Mouse (Mus musculus): ENCODE measurements at regions not wholly inside any gene's neighbourhood (a gene's known extent, or its start where the extent isn't known, plus 50 kb on each side); places are given as distances from the start of the nearest gene placed in this dataset.

- no peak for ATAC-seq (replicated peaks; ENCODE audit: low FRiP score, low TSS enrichment, poor library complexity, severe bottlenecking)
Observed at GRCm38 (mm10) chr13:107533323-107533722, 510.9 kb upstream of the Smim15 start.

GRCm38 (mm10) chr13:107531528-107531927 lies 509.6 kb upstream of the Kif2a start:
- ATAC-seq (replicated peaks; ENCODE audit: low FRiP score, low TSS enrichment, poor library complexity, severe bottlenecking) = no peak

- no peak for ATAC-seq (replicated peaks; ENCODE audit: low FRiP score, low TSS enrichment, poor library complexity, severe bottlenecking)
Observed at GRCm38 (mm10) chr13:107531026-107531425, 509.1 kb upstream of the Kif2a start.

GRCm38 (mm10) chr13:107530392-107530791 lies 508.5 kb upstream of the Kif2a start:
- no peak for ATAC-seq (replicated peaks; ENCODE audit: low FRiP score, low TSS enrichment, poor library complexity, severe bottlenecking)

- no peak for ATAC-seq (replicated peaks; ENCODE audit: low FRiP score, low TSS enrichment, poor library complexity, severe bottlenecking)
Observed at GRCm38 (mm10) chr13:107528724-107529456, 507.0 kb upstream of the Kif2a start.

- ATAC-seq (replicated peaks; ENCODE audit: low FRiP score, low TSS enrichment, poor library complexity, severe bottlenecking) = no peak
Observed at GRCm38 (mm10) chr13:107522942-107523341, 501.0 kb upstream of the Kif2a start.

- ATAC-seq (replicated peaks; ENCODE audit: low FRiP score, low TSS enrichment, poor library complexity, severe bottlenecking) = no peak
Observed at GRCm38 (mm10) chr13:107514236-107514635, 492.3 kb upstream of the Kif2a start.

- ATAC-seq (replicated peaks; ENCODE audit: low FRiP score, low TSS enrichment, poor library complexity, severe bottlenecking) = no peak
Observed at GRCm38 (mm10) chr13:107513274-107514146, 491.6 kb upstream of the Kif2a start.

GRCm38 (mm10) chr13:107507336-107507735 lies 485.4 kb upstream of the Kif2a start:
- ATAC-seq (replicated peaks; ENCODE audit: low FRiP score, low TSS enrichment, poor library complexity, severe bottlenecking) = no peak

- no peak for ATAC-seq (replicated peaks; ENCODE audit: low FRiP score, low TSS enrichment, poor library complexity, severe bottlenecking)
Observed at GRCm38 (mm10) chr13:107506832-107507231, 484.9 kb upstream of the Kif2a start.

- ATAC-seq (replicated peaks; ENCODE audit: low FRiP score, low TSS enrichment, poor library complexity, severe bottlenecking) = no peak
Observed at GRCm38 (mm10) chr13:107505318-107505717, 483.4 kb upstream of the Kif2a start.

- no peak for ATAC-seq (replicated peaks; ENCODE audit: low FRiP score, low TSS enrichment, poor library complexity, severe bottlenecking)
Observed at GRCm38 (mm10) chr13:107502261-107502660, 480.3 kb upstream of the Kif2a start.

GRCm38 (mm10) chr13:107500776-107501489 lies 479.0 kb upstream of the Kif2a start:
- ATAC-seq (replicated peaks; ENCODE audit: low FRiP score, low TSS enrichment, poor library complexity, severe bottlenecking) = no peak

GRCm38 (mm10) chr13:107499296-107499695 lies 477.4 kb upstream of the Kif2a start:
- ATAC-seq (replicated peaks; ENCODE audit: low FRiP score, low TSS enrichment, poor library complexity, severe bottlenecking) = no peak

GRCm38 (mm10) chr13:107495161-107495732 lies 473.3 kb upstream of the Kif2a start:
- no peak for ATAC-seq (replicated peaks; ENCODE audit: low FRiP score, low TSS enrichment, poor library complexity, severe bottlenecking)

- no peak for ATAC-seq (replicated peaks; ENCODE audit: low FRiP score, low TSS enrichment, poor library complexity, severe bottlenecking)
Observed at GRCm38 (mm10) chr13:107493765-107494164, 471.8 kb upstream of the Kif2a start.

GRCm38 (mm10) chr13:107492448-107492847 lies 470.5 kb upstream of the Kif2a start:
- no peak for ATAC-seq (replicated peaks; ENCODE audit: low FRiP score, low TSS enrichment, poor library complexity, severe bottlenecking)

GRCm38 (mm10) chr13:107491423-107491822 lies 469.5 kb upstream of the Kif2a start:
- no peak for ATAC-seq (replicated peaks; ENCODE audit: low FRiP score, low TSS enrichment, poor library complexity, severe bottlenecking)

GRCm38 (mm10) chr13:107485400-107486017 lies 463.6 kb upstream of the Kif2a start:
- ATAC-seq (replicated peaks; ENCODE audit: low FRiP score, low TSS enrichment, poor library complexity, severe bottlenecking) = no peak
